Mouse (Mus musculus): ENCODE measurements around the gene Zfp580.
A peak's percentile ranks its signal among the peaks of the same experiment; 100 is the strongest.
"Not testable (repeated sequence)": the region's sequence is repeated elsewhere in the genome, so short reads cannot be mapped to it uniquely, and the experiment has no call there.

The Zfp580 gene

DNA sequence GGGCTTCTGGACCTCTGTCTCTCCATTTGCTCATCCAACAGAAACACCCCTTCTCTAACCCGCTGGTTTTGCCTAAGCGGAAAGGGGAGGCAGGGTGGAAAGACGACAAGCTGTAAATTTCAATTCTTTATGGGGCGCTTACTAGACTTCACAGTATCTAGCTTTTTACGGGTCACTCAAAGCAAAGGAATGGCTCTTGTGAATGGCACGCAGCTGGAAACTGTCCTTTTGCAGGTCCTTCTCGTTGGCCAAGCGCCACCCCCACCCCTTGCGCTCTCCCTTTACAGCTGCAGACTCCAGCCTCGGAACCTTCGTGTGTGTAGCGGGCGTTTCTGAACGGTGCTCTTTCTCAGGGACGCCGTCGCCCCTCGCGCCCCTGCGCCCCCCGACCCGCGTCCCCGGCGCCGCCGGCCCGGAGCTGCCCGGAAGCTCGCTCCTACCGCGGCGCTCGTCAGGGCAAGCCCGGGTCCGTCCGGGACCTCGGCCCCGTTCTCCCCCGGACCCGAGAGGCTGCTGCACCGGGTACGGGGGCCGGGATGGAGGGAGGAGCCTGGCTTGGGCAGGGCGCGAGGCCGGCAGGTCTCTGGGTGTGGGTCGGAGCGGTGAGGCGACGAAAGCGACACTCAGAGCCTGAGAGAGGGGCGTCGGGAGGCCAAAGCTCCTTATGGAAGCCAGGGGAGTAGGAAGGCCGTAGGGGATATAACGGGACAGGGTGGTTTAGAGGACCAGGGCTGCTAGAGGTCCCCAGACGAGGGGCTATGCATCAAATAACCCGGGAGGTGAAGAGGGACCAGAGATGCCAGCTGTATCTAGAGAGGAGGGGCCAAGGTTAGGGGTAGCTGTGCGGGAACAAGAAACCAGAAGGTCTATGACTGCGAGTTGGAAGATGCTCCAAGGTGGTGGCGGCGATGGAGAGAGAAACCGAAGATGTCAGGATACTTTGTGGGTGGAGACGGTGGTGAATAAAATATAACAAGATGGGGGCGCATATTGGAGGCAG is at the start of gene Zfp580:
Zfp580 (plus strand) TSS at position 346 of the 1,000 bp plus-strand sequence.
- DNase-seq (ENCODE audit: low spot score in 2 of 2): peak in 1 of 2 experiments; percentile 56

DNA sequence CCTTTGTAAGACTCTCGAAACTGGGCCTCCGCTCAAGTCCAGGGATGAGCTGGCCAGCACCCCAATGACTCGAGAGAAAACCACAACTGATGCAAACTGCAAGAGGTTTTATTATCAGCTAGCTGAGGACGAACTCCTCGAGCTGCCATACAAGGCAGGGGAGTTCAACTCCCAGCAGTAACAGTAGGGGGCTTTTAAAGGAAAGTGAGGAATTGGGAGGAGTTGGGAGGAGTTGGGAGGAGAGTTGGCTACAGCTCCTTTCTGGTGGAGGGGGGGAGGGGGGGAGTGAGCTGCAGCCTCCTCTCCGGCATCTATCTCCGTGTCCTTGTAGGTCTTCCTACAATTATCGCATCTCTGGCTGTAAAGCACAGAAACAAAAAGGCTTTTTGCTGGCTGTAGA is 48.5 kb upstream of the Zfp580 start:
- not testable (repeated sequence) for DNase-seq (ENCODE audit: low spot score in 2 of 2)

DNA sequence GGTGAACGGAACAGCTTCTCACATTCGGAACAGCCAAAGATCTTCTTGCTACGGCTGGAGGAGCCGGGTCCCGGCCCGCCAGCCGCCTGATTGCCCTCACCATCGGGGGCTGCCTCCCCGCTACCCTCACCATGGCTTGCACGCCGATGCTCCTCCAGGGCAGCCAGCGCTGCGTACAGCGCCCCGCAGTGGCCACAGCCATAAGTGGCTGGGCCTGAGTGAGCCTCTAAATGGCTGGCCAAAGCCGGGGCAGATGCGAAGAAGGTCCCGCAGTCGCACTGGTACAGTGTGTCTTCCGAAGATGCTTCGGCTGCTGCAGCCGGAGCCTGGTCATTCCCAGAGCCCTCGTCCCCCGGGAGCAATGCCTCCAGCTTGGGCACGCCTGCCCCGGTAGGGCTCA is 43.1 kb upstream of the Zfp580 start:
- no peak for DNase-seq (ENCODE audit: low spot score in 2 of 2)

DNA sequence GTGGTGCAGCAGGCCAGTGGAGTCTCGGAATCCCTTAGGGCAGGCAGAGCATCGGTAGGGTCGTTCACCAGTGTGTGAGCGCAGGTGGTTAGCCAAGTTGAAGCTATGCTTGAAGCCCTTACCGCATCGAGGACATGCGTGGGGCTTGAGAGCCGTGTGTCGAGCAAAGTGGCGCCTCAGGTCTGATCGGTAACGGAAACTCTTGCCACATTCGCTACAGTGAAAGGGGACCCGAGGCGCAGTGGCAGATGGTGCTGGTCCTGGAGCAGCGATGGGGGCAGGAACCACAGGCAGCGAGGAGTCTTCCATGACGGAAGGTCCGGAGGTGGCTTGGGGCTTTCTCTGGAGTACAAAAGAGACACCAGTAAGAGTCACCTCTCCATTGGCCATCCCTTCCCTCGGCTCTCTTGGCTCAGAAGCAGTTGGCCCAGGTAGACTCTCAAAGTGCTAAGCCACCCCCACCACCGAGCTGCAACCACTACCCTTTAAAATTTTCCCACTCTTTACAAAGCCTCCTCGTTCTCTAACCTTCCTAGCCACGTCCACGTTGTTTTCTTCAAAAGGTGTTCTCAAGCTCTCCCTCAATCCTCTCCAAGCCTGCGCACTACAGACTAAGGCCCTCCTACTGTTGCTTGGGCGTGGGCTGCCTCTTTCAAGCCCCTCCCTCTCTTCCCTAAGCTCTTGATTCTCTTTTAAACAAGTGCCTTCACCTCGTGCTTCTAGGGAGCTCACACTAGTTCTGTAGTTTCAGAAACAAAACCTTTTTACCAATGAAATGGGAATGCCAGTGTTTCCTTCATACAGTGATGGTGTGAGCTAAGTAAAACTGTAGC is 38.4 kb upstream of the Zfp580 start:
- no peak for DNase-seq (ENCODE audit: low spot score in 2 of 2)

DNA sequence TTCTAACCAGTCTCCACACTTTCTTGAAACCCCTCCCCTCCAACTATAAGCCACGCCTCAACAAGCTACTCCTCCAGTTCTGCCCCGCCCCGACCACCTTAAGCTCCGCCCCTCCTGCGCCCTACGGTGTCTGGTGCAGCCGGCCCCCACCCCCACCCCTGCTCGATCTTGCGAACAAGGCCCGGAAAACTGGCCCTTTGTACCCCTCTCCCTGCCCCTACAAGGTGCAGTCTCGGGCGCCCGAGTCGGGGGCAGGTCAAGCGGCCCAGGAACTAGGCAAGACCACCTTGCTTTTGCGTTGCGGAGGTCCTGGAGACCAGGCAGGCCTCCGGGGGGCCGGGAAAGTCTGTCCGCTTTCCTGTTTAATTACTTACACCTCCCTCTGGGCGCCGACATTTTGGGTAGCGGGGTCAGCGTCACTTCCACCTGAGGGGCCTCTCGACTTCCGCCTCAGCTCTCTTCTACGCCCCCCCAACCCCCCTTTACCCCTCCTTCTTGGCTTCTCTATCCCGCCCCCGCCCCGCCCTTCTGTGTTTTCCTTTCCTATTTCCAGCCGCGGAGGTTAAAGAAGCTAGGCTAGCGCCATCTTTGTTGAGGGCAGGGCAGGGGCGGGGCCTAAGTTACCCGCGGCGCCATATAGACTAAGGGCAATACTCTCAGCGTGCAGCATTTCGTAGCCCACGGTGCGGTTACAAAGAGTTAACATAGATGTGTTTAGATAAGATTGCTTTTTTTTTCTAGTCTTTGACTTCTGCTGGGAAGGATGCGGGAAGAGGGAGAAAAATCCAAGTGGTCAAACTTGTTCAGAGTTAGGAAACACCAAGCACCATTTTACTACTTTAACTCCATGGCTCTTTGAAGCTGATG is 36.9 kb upstream of the Zfp580 start, which contains the start of the genes Zfp524 and Fiz1:
Zfp524 (plus strand) TSS at position 165 of the 867 bp plus-strand sequence.
Fiz1 (minus strand) TSS at position 447 of the 867 bp plus-strand sequence.
- DNase-seq (ENCODE audit: low spot score in 2 of 2): peak; percentile 95 to 97

DNA sequence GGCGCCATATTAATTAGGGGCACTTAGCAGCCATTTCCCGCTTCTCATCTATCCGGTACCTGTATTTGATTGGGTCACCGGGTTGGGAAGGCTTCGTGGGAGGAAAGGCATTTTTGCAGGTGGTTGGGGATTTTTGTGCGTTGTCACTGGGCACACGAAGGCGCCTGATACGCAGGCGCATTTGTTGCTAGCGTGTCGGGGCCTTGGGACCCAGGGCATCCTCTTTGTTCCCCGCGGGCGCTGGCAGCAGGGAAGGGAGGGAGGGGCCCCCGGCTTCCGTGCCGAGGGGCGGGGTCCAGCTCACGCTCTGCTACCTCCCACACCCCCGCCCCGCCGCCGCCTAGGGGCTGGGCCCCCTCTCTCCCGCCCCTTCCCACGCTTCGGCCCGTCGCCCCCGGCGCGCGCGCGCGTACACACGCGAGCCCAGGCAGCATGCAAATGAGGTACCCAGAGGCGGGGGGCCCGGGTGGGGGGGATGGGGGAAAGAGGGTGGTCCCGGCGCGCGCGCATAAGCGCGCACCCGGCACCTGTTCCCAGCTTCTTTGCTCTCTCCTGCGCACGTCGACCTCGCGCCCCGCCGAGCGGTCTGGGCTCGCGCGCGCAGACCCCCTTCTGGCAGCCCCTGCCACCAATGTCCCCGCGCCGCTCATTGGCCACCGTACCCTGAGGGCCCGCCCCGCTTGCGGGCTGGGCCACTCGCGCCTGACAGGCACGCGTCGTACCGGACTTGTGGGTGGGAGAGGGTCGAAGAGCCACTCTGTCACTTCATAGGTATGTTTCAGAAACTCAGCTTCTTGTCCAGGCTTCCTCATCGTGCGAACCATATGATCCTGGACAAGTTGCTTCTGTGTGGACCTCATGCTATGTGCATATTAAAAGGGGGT is 36.0 kb upstream of the Zfp580 start, which contains the start of gene Gm44973:
Gm44973 (plus strand) TSS at position 379 of the 884 bp plus-strand sequence.
- peak; percentile 81 for DNase-seq (ENCODE audit: low spot score in 2 of 2)

DNA sequence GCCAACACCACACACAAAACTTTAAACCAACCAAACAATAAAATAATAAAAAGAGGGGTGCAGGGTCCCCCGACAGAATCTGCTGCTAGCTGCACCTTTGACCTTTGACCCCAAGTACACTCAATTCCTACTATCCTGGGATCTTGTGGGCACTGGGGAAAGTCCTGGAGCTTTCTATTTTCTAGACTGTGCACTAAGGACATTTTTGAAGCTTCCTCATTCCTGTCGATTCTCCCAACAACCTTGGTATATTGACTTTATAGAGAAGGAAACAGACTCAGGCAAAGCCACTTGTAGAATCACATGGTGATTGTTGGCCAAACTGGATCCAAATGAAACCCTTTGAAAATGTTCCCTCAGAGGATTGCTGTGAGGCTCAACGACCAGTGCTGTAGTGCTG is 35.3 kb upstream of the Zfp580 start:
- DNase-seq (ENCODE audit: low spot score in 2 of 2): no peak

DNA sequence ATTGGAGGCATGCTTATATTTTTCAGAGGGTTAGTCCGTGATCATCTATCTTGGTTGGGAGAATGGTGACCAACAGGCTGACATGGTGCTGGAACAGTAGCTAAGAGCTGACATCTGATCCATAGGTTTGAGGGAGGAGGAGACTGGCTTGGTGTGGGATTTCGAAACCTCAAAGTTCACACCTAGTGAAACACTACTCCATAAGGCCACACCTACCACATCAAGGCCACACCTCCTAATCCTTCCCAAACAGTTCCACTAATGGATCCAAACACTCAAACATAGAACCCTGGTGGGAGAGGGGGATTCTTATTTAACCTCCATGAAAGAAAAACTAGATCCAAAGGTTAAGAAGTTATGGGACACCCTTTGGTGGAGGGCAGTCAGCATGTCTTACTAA is 34.4 kb upstream of the Zfp580 start:
- DNase-seq (ENCODE audit: low spot score in 2 of 2): no peak

DNA sequence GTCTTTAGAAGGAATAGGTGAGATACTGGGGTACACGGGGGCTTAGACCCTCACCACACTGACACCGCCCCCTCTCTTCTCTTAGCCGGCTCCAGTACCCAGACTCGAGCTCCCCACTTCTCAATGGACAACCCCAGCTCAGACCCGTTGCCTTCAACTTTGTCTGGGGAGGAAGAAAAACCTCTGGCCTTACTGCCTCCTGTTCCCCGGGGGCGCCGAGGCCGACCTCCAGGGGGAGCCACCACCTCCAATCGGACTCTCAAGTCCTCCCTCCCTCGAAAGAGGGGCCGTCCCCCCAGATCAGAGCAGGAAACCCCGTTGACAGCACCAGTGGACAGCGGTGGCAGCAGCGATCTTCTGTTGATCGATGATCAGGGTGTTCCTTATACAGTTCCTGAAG is 34.0 kb upstream of the Zfp580 start:
- no peak for DNase-seq (ENCODE audit: low spot score in 2 of 2)

DNA sequence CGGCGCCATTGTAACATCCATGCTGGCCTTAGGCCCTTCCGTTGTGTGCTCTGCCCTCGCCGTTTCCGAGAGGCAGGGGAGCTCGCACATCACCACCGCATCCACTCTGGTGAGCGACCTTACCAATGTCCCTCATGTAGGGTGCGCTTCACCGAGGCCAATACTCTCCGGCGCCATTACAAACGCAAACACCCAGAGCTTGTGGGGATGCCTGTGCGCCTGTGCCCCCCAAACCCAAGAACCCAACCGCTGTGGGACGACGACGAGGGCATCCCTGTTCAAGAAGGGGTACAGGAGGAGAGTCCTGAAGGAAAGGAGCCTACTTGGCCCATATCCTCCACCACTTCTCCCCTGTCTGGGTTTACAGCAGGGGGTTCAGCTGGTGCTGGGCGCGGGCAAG is 33.4 kb upstream of the Zfp580 start:
- DNase-seq (ENCODE audit: low spot score in 2 of 2): no peak

DNA sequence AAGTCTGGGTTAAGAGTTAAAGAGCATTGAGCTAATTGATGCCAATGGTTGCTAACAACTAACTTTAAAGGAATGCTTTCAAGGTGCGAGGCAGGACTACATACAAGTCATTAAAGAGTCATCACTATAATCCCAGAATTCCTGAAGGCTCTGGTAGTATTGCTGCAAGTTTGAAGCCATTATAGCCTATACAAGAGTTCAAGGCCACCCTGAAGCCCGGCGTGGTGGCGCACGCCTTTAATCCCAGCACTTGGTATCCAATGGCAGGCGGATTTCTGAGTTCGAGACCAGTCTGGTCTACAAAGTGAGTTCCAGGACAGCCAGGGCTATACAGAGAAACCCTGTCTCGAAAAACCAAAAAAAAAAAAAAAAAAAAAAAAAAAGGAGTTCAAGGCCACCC is 31.8 kb upstream of the Zfp580 start:
- not testable (repeated sequence) for DNase-seq (ENCODE audit: low spot score in 2 of 2)

DNA sequence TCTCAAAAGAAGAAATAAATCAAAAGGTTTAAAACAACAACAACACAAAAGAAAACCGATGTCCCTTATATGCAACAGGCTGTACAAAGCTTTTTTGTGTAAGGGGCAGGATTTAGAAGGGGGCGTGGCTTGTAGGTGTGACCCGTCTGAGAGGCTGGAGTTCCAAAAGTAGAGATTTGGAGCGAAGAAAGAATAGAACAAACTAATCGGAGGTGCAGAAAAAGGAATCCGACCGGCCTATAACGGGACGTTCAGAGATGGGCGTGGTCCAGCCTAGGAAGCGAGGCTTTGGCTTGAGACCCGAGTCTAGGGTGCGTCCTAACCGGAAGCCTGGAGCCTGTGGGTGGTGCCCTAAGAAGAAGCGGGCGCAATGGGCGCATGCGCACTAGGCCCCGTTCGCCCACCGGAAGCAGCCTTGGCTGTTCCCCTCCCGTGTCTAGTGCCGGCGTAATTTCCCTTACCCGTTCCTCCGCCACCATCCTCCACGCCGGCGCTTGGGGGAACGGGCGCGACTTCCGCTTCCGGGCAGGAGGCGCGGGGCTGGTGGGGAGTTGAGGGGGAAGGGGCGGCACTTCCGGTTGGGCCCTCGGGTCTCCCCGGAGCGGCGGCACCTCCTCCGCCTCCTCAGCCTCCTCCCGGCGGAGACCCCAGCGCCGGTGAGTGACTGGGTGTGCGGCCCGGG is 31.2 kb upstream of the Zfp580 start, which contains the start of the genes Zfp865 and Ccdc106:
Zfp865 (plus strand) TSS at position 377 of the 682 bp plus-strand sequence.
Ccdc106 (plus strand) TSS at position 554 of the 682 bp plus-strand sequence.
- peak; percentile 96 to 97 for DNase-seq (ENCODE audit: low spot score in 2 of 2)

DNA sequence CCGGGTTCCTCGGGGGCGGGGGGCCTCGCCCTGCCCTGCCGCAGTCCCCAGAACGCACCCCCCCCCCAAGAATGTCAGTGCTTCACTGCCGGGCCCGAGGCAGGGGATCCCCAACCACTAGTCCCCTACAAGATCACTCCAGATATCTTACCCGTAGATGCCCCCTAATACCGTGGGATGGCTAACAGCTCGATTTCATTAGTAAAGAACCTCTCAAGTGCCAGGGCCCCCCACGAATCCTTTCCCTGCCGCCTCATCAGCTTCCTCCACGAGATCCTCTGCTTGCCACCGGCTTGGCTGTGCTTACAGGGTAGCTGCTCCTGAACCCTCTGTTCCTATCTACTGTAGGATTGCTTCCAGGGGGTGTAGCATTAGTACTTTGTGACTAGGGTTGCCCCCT is 30.7 kb upstream of the Zfp580 start:
- no peak for DNase-seq (ENCODE audit: low spot score in 2 of 2)

DNA sequence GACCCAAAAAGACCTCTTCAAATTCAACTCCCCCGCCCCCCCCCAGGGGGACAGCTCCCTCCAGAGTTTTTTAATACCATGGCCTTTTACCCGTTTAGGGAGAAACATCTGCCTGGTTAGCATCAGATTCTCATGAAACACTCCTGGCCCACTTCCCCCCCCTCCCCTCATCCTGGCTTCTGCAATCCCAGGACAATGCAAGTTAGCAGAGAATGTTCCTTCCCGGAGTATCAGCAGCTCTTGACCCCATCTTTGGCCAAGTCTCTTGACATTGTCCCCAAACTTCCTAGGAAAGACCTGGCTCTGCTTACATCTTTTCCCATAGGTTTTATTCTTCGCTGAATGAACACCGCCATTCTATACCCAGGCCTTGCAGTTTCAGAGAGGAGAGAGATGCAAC is 30.1 kb upstream of the Zfp580 start:
- DNase-seq (ENCODE audit: low spot score in 2 of 2): no peak

DNA sequence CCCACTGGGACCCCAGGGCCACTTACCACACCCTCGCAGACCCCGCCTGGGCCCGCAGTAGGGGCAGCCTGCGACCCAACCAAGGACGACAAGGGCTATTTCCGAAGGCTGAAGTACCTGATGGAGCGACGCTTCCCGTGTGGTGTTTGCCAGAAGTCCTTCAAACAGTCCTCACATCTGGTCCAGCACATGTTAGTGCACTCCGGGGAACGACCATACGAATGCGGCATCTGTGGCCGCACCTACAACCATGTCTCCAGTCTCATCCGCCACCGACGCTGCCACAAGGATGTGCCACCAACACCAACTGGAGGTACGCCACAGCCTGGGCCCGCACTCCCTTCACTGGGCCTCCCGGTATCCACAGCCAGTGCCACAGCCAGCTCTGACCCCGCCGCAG is 21.8 kb upstream of the Zfp580 start:
- no peak for DNase-seq (ENCODE audit: low spot score in 2 of 2)

DNA sequence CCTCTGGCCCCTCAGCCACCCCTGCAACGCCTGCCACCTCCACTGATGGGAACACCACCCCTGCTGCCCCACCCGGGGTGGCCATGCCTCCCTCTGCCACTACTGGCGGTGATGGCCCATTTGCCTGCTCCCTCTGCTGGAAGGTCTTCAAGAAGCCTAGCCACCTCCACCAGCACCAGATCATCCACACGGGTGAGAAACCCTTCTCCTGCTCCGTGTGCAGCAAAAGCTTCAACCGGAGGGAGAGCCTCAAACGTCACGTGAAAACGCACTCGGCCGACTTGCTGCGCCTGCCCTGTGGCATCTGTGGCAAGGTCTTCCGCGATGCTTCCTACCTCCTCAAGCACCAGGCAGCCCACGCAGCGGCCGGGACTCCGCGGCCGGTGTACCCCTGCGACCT is 21.4 kb upstream of the Zfp580 start:
- DNase-seq (ENCODE audit: low spot score in 2 of 2): no peak

DNA sequence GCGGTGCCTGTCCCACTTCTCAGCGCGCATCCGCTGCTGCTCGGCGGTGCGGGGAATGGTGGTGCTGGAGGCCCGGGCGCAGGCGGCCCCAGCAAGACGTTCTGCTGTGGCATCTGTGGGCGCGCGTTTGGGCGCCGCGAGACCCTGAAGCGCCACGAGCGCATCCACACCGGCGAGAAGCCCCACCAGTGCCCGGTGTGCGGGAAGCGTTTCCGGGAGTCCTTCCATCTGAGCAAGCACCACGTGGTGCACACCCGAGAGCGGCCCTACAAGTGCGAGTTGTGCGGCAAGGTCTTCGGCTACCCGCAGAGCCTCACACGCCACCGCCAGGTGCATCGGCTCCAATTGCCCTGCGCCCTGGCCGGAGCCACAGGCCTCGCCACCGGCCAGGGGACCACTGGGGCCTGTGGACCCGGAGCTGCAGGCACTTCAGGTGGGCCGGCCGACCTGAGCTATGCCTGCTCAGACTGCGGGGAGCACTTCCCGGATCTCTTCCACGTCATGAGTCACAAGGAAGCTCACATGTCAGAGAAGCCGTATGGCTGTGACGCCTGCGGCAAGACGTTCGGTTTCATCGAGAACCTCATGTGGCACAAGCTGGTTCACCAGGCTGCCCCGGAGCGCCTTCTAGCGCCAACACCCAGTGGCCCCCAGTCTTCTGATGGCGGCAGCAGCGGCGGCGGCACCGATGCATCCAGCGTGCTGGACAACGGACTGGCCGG is 20.6 kb upstream of the Zfp580 start:
- no peak for DNase-seq (ENCODE audit: low spot score in 2 of 2)

DNA sequence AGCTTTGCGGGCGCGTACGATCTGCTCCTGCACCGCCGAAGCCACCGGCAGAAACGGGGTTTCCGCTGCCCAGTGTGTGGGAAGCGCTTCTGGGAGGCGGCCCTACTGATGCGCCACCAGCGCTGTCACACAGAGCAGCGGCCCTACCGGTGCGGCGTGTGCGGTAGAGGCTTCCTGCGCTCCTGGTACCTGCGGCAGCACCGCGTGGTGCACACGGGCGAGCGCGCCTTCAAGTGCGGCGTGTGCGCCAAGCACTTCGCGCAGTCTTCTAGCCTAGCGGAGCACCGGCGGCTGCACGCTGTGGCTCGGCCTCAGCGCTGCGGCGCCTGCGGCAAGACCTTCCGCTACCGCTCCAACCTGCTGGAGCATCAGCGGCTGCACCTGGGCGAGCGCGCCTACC is 19.8 kb upstream of the Zfp580 start:
- DNase-seq (ENCODE audit: low spot score in 2 of 2): no peak

DNA sequence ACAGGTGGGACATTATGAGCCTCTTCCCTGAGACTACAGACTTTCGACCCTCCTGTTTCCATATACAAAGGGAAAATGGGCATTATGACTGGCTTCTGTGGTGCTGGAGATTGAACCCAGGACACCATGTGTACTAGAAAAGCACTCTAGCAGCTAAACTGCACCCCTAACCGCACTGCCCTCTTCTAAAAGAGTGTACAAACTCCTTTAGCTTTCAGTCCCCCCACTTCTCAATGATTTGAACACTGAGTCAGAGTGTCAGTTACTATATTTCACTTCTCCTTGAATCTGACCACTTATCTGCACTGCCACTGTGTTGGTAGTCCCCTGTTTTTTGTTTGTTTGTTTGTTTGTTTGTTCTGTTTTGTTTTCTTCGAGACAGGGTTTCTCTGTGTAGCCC is 17.5 kb upstream of the Zfp580 start, which contains the start of gene 4632433K11Rik:
4632433K11Rik (plus strand) TSS at position 301 of the 400 bp plus-strand sequence.
- no peak for DNase-seq (ENCODE audit: low spot score in 2 of 2)
